Mouse (Mus musculus) liver, embryonic 12.5 days (tissue): ENCODE results near the gene Vmn1r85. TPM values are rescaled to one million over a fixed set of nuclear protein-coding genes. Genes with fewer than 3 reads are reported as not detected.
A peak's percentile ranks its signal among the peaks of the same experiment; 100 is the strongest.

Source experiments
- ATAC-seq: fragments of 200-750 bp; cut with Nextera tagmentation; 2 replicates; pipeline ENCODE4 v1.8.0; 2017; ENCODE audit warnings: moderate number of reproducible peaks, mild to moderate bottlenecking, moderate library complexity
- H3K27ac ChIP-seq: fragments of 300-500 bp; sonication (generic); 2 replicates; pipeline ENCODE4 v1.5.1; 2016; ENCODE audit warnings: mild to moderate bottlenecking
- H3K27me3 ChIP-seq: fragments of 300-500 bp; sonication (generic); replicated peaks from 2 replicates; pipeline ENCODE4 v1.6.1; 2016; ENCODE audit warnings: mild to moderate bottlenecking, moderate library complexity
- H3K36me3 ChIP-seq: fragments of 300-500 bp; sonication (generic); 2 replicates; pipeline ENCODE4 v1.6.1; 2016; ENCODE audit warnings: mild to moderate bottlenecking, moderate library complexity
- H3K4me1 ChIP-seq: fragments of 300-500 bp; sonication (generic); 2 replicates; pipeline ENCODE4 v1.6.1; 2016
- H3K4me2 ChIP-seq: fragments of 300-500 bp; sonication (generic); 2 replicates; pipeline ENCODE4 v1.6.1; 2016; ENCODE audit warnings: mild to moderate bottlenecking, moderate library complexity
- H3K4me3 ChIP-seq: fragments of 300-500 bp; sonication (generic); 2 replicates; pipeline ENCODE4 v1.5.1; 2016; ENCODE audit warnings: mild to moderate bottlenecking, moderate library complexity
- H3K9ac ChIP-seq: fragments of 300-500 bp; sonication (generic); 2 replicates; pipeline ENCODE4 v1.6.1; 2016; ENCODE audit warnings: mild to moderate bottlenecking, moderate library complexity
- H3K9me3 ChIP-seq: fragments of 300-500 bp; sonication (generic); replicated peaks from 2 replicates; pipeline ENCODE4 v1.6.1; 2016; ENCODE audit warnings: mild to moderate bottlenecking, moderate library complexity
- WGBS: fragments of 180-500 bp; shearing (Covaris S2); methylation state at CpG from one replicate; pipeline ENCODE4 v1.1.7; 2016; ENCODE audit not compliant: insufficient replicate concordance; 5-methylcytosine and 5-hydroxymethylcytosine counted together
- polyA plus RNA-seq: library from polyadenylated mRNA; unstranded; fragments of >200 nt; fragmentation: Nextera tagmentation; extraction: Ambion mirVana; gene quantifications from 2 replicates; pipeline ENCODE4 v1.2.1, GENCODE M21; 2016

Gene Vmn1r85
- polyA plus RNA-seq, 1 experiment from 2014 or later, result not detected

DNA sequence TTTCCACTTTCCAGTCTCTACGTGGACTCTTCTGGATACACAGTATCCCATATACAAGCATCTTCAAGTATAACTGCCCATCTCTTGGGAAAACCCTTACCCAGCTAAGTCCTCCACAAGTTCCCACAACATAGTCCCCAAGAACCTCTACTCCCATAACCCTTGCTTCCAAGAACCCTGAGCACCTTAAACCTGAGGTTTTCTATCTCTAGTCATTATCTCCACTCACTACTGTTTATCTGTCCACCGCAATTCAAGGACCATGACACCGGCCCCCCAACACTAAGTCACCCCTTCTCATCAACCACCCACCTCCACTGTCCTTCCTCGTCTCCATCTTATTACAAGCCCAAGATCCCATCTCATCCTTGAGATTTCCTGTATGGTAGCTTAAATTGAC lies 58.2 kb downstream of the Vmn1r85 start:
- peak overlapping the region; percentile 94 for H3K9ac ChIP-seq
- ATAC-seq, result no peak
- peaks cover 58% of the 10 kb centered on the region for H3K4me1 ChIP-seq
- H3K4me2 ChIP-seq, result peak overlapping the region; percentile 81
- H3K36me3 ChIP-seq, result peaks cover 40% of the 10 kb centered on the region
- peak overlapping the region; percentile 81 for H3K4me3 ChIP-seq
- peak overlapping the region; percentile 98 for H3K27ac ChIP-seq
- H3K27me3 ChIP-seq, result peaks cover 14% of the 10 kb centered on the region
- H3K9me3 ChIP-seq, result no peaks in the 10 kb centered on the region
- 22% methylated on average over 4 of the region's 4 CpGs for WGBS

DNA sequence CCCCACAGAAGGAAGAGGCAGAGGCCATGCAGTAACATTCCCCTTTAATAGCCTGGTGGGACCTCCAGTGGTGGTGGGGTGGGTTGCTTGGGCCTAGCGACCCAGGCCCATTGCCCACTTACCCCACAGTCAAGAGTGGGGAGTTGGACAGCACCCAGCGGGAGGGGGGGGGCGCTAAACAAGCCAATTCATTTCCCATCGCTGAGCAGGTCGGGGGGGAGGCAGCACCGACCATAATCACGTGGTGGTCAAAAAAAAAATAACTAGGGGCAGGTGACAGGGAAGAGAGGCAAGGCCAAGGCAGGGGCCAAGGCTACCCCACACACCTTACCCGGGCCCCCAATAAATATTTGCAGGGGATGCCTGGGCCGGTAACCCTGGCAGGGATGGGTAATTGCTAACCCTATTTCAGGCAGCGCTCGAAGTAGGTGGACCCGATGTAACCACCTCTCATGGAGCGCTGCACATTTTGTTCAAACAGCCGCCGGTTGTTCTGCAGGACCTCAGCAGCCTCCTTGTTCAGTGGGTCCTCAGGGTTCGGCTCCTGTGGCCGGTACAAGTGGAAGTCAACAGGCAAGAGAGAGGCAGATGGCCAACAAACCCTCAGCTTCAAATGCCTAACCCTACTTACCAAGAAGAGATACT lies 59.6 kb downstream of the Vmn1r85 start:
- Histone ChIP-seq H3K4me2 (peak overlapping the region; percentile 81), H3K4me3 (peak overlapping the region; percentile 86), H3K9me3 (no peaks in the 10 kb centered on the region), H3K27me3 (no peaks in the 10 kb centered on the region), H3K9ac (peak overlapping the region; percentile 89), H3K4me1 (peaks cover 58% of the 10 kb centered on the region), H3K36me3 (peaks cover 55% of the 10 kb centered on the region), H3K27ac (peak overlapping the region; percentile 98)
- 80% methylated on average over 17 of the region's 17 CpGs for WGBS
- ATAC-seq, result no peak

GRCm38 (mm10) chr7:13034148-13034977 lies 60.6 kb downstream of the Vmn1r85 start, which contains the start of gene Chmp2a:
TSS of gene Chmp2a (minus strand) at chr7:13034807.
- peaks cover 51% of the 10 kb centered on the region for H3K4me1 ChIP-seq
- ATAC-seq, result peak; percentile 78
- H3K4me3 ChIP-seq, result peak within 1 kb of the TSS; percentile 86
- H3K9ac ChIP-seq, result peak within 1 kb of the TSS; percentile 89
- H3K27me3 ChIP-seq, result no peaks in the 10 kb centered on the region
- peak within 1 kb of the TSS; percentile 98 for H3K27ac ChIP-seq
- WGBS, result under 1% methylated on average over 45 of the region's 45 CpGs
- no peaks in the 10 kb centered on the region for H3K9me3 ChIP-seq
- peak within 1 kb of the TSS; percentile 81 for H3K4me2 ChIP-seq
- H3K36me3 ChIP-seq, result peaks cover 65% of the 10 kb centered on the region

DNA sequence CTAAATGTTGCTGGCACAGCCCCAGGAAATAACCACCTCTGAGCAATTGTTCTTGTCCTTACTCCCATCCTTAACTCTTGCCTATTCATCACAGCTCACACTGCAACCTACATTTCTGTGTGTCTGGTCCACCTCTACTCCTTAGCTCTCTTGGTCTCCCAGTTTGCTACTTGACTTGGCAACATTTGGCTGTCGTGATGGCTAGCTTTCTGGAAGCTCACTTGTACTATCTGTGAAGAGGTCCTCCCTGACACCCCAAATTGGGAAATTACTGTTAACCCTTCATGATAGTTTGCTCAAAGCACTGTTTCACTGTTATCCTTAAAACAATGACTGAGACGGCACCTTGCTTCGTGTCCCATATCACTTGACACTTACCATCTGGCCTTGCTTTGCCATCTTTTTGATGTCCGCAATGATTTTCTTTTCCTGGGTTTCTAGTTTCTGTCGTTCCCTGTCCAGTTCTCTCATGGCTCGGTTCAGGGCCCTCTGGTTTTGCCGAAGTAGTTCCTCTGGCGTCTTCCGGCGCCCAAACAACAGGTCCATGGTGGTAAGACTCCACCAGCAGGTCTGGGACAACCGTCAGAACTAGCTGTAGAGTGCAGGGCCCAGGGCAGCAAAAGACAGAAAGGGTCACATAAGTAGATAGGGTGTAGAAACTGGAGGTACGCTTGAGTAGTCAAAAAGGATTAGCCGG lies 61.4 kb downstream of the Vmn1r85 start:
- Histone ChIP-seq H3K4me2 (peak overlapping the region; percentile 81), H3K4me3 (peak overlapping the region; percentile 86), H3K36me3 (peaks cover 72% of the 10 kb centered on the region), H3K9me3 (no peaks in the 10 kb centered on the region), H3K9ac (peak overlapping the region; percentile 89), H3K27ac (peak overlapping the region; percentile 98), H3K27me3 (no peaks in the 10 kb centered on the region), H3K4me1 (peaks cover 44% of the 10 kb centered on the region)
- WGBS, result 45% methylated on average over 13 of the region's 13 CpGs
- ATAC-seq, result no peak

Other genes with a start within 250 kb of the Vmn1r85 start
- 0.86 and 1.0 TPM in 2 replicates for gene Zfp128, start 214.0 kb downstream of the Vmn1r85 start, polyA plus RNA-seq
- gene Zscan22, start 197.4 kb downstream of the Vmn1r85 start, polyA plus RNA-seq, result 5.9 and 6.6 TPM in 2 replicates
- 813 and 821 TPM in 2 replicates for gene Rps5, start 172.9 kb downstream of the Vmn1r85 start, polyA plus RNA-seq
- 0.24 and 0.43 TPM in 2 replicates for gene Rnf225, start 167.8 kb downstream of the Vmn1r85 start, polyA plus RNA-seq
- 4.4 and 5.1 TPM in 2 replicates for gene Zfp324, start 129.3 kb downstream of the Vmn1r85 start, polyA plus RNA-seq
- gene Zfp446, start 117.3 kb downstream of the Vmn1r85 start, polyA plus RNA-seq, result 5.4 and 5.7 TPM in 2 replicates
- 1.3 and 1.5 TPM in 2 replicates for gene Slc27a5, start 97.0 kb downstream of the Vmn1r85 start, polyA plus RNA-seq
- 201 and 203 TPM in 2 replicates for gene Trim28, start 96.1 kb downstream of the Vmn1r85 start, polyA plus RNA-seq
- gene Zbtb45, start 85.1 kb downstream of the Vmn1r85 start, polyA plus RNA-seq, result 16.2 and 20.0 TPM in 2 replicates
- gene Chmp2a, start 60.4 kb downstream of the Vmn1r85 start, polyA plus RNA-seq, result 133 and 134 TPM in 2 replicates
- gene Ube2m, start 56.9 kb downstream of the Vmn1r85 start, polyA plus RNA-seq, result 145 and 148 TPM in 2 replicates
- gene Mzf1, start 40.4 kb downstream of the Vmn1r85 start, polyA plus RNA-seq, result 0.77 and 1.4 TPM in 2 replicates
- not detected in 2 replicates for gene Vmn1r86, start 24.7 kb upstream of the Vmn1r85 start, polyA plus RNA-seq
- not detected in 2 replicates for gene Vmn1r87, start 45.0 kb upstream of the Vmn1r85 start, polyA plus RNA-seq
- gene Vmn1r88, start 64.4 kb upstream of the Vmn1r85 start, polyA plus RNA-seq, result 0.02 TPM in 1 of 2 replicates, not detected in the other
- gene Vmn1r89, start 117.8 kb upstream of the Vmn1r85 start, polyA plus RNA-seq, result not detected in 2 replicates
- 126 and 131 TPM in 2 replicates for gene Lig1, start 182.1 kb upstream of the Vmn1r85 start, polyA plus RNA-seq
- 3.1 and 3.3 TPM in 2 replicates for gene Zswim9, start 183.5 kb upstream of the Vmn1r85 start, polyA plus RNA-seq
- gene Pla2g4c, start 229.5 kb upstream of the Vmn1r85 start, polyA plus RNA-seq, result 1.2 and 1.5 TPM in 2 replicates